Mouse (Mus musculus) forebrain, embryonic 15.5 days (tissue): ENCODE data around the gene Selenoo. TPM values are rescaled to one million over a fixed set of nuclear protein-coding genes. Genes with fewer than 3 reads are reported as not detected.

Source experiments
- ATAC-seq: fragments of 200-750 bp; cut with Nextera tagmentation; replicated peaks from 2 replicates; pipeline ENCODE4 v1.8.0; 2017; ENCODE audit warnings: mild to moderate bottlenecking, moderate TSS enrichment, moderate library complexity
- H3K27ac ChIP-seq: fragments of 300-500 bp; sonication (generic); replicated peaks from 2 replicates; pipeline ENCODE4 v1.5.1; 2015; ENCODE audit warnings: mild to moderate bottlenecking, inconsistent platforms
- H3K27me3 ChIP-seq: fragments of 300-500 bp; sonication (generic); 2 replicates; pipeline ENCODE4 v1.6.1; 2015; ENCODE audit warnings: inconsistent platforms
- H3K36me3 ChIP-seq: fragments of 300-500 bp; sonication (generic); 2 replicates; pipeline ENCODE4 v1.6.1; 2015; ENCODE audit warnings: mild to moderate bottlenecking, inconsistent platforms
- H3K4me1 ChIP-seq: fragments of 300-500 bp; sonication (generic); 2 replicates; pipeline ENCODE4 v1.6.1; 2015; ENCODE audit warnings: inconsistent platforms
- H3K4me2 ChIP-seq: fragments of 300-500 bp; sonication (generic); replicated peaks from 2 replicates; pipeline ENCODE4 v1.6.1; 2015; ENCODE audit warnings: mild to moderate bottlenecking, inconsistent platforms
- H3K4me3 ChIP-seq: fragments of 300-500 bp; sonication (generic); 2 replicates; pipeline ENCODE4 v1.5.1; 2015; ENCODE audit warnings: mild to moderate bottlenecking, inconsistent platforms
- H3K9ac ChIP-seq: fragments of 300-500 bp; sonication (generic); replicated peaks from 2 replicates; pipeline ENCODE4 v1.6.1; 2015; ENCODE audit warnings: mild to moderate bottlenecking, inconsistent platforms
- H3K9me3 ChIP-seq: fragments of 300-500 bp; sonication (generic); 2 replicates; pipeline ENCODE4 v1.6.1; 2016; ENCODE audit warnings: inconsistent platforms
- WGBS: fragments of 180-500 bp; shearing (Covaris S2); methylation state at CpG from one replicate; pipeline ENCODE4 v1.1.7; 2015; ENCODE audit warnings: mixed read lengths; 5-methylcytosine and 5-hydroxymethylcytosine counted together
- polyA plus RNA-seq: library from polyadenylated mRNA; unstranded; fragments of >200 nt; fragmentation: Nextera tagmentation; extraction: Ambion mirVana; gene quantifications from 2 replicates; pipeline ENCODE4 v1.2.1, GENCODE M21; 2015

Gene Selenoo
- polyA plus RNA-seq, 1 experiment from 2014 or later, result 26.0 TPM

DNA sequence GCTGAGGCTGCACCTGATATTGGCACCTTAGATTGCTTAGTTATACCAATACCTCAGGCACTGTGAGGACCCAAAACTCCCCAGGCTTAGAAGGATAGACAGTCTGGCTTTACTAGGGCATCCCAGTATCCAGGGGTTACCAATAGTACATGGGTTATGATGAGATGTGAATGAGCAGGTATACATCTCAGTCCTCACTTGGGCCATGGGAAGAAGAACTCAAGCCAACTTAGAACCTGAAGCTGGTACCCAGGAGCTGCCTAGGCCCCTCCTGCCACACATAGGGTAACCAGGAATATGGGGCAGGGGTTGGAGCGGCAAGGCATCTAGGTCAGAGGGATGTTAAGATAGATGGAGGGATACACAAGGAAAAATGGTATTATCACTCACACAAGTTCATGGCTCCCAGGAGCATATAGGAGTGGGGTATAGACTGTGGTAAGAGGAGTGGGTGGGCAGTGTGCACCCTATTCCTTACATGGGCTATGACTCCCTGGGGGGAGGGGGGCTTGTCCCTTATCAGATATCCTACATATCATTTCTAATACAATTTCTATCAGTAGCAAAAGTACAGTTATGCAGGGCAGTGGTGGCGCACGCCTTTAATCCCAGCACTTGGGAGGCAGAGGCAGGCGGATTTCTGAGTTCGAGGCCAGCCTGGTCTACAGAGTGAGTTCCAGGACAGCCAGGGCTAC lies 47.7 kb downstream of the Selenoo start:
- no peak for ATAC-seq

DNA sequence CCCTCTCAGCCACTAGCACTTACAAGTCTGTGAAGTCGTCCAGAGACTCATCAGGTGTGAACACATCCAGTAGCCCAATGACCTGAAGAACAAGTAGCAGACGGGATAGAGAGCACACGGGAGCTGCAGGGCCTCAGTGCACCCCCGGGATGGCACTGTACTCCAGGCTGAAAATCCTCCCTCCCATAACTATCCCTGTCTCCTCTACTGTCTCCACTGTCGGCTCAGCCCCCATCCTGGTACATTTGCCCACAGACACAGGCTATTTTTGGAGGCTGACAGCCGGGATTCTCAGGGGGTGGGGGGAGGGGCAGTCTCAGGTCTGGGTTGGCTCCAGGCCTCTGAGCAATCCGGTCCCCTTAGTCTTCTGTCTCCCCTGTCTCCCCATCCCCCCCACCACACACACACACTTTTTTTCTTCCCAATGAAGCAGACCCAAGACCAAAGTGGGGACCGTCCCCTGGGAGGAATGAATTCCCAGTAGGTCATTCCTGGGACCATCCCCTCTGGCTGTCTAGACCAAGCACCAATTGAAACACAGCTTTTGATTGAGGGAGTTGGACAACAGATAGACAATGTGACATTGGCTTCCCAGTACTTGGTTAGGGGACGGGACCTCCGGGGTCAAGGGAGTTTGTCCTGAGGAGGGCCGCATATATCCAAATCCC lies 48.6 kb downstream of the Selenoo start:
- H3K9me3 ChIP-seq, result no peaks in the 10 kb centered on the region
- no peak overlapping the region for H3K9ac ChIP-seq
- H3K27ac ChIP-seq, result no peak overlapping the region
- H3K4me3 ChIP-seq, result no peak overlapping the region
- 73% methylated on average over 11 of the region's 11 CpGs for WGBS
- H3K27me3 ChIP-seq, result peaks cover 9% of the 10 kb centered on the region; the same call in 1 of the 2 replicates
- ATAC-seq, result no peak
- no peaks in the 10 kb centered on the region for H3K36me3 ChIP-seq
- H3K4me1 ChIP-seq, result peaks cover 19% of the 10 kb centered on the region
- no peak overlapping the region for H3K4me2 ChIP-seq

More for the DNA sequence above, 47.7 kb downstream of the Selenoo start:
- no peak overlapping the region for H3K9ac ChIP-seq
- 91% methylated on average over 5 of the region's 5 CpGs for WGBS
- H3K27me3 ChIP-seq, result peaks cover 9% of the 10 kb centered on the region; the same call in 1 of the 2 replicates
- peaks cover 19% of the 10 kb centered on the region for H3K4me1 ChIP-seq
- no peak overlapping the region for H3K4me2 ChIP-seq
- no peaks in the 10 kb centered on the region for H3K36me3 ChIP-seq
- H3K27ac ChIP-seq, result no peak overlapping the region
- H3K4me3 ChIP-seq, result no peak overlapping the region
- H3K9me3 ChIP-seq, result no peaks in the 10 kb centered on the region

DNA sequence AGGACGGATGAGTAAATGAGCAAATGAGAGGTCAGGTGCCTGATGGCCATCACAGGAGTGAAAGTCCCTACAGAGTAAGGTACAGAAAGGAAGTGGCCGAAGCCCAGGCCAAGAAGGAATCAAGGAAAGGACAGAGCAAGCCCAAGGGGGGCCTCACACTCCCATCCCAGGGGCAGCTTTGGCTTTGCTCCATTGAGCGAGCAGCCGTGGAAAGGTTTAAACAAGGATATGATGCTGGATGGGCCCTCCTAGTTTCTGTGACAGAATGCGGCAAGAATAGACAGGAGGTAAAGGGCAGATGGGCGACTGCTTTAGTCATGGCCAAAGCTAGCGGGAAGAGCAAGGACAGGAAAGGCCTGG lies 49.1 kb downstream of the Selenoo start:
- ATAC-seq, result no peak
- H3K9me3 ChIP-seq, result no peaks in the 10 kb centered on the region
- 88% methylated on average over 7 of the region's 7 CpGs for WGBS

DNA sequence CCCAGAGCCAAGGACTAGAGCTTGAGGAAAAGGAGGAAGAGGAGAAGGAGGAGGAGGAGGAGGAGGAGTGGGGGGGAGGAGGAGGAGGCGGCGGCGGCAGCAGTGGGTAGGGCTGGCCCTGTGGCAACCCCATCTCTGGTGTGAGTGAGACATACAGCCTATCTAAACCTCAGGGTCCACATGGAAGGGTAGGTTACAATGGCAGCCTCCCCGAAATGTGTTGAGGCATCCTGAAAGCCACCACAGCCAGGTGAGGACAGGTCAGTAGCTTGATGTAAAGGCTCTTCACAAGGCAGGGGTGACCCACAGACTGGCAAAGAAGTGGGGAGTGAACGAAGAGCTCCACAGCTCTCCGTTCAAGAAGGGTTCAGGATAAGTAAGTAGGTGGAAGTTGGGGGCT lies 49.6 kb downstream of the Selenoo start:
- 95% methylated on average over 6 of the region's 6 CpGs for WGBS

More for the DNA sequence above, 49.1 kb downstream of the Selenoo start:
- no peak overlapping the region for H3K9ac ChIP-seq
- peaks cover 9% of the 10 kb centered on the region; the same call in 1 of the 2 replicates for H3K27me3 ChIP-seq
- peaks cover 19% of the 10 kb centered on the region for H3K4me1 ChIP-seq
- H3K4me2 ChIP-seq, result no peak overlapping the region
- H3K27ac ChIP-seq, result no peak overlapping the region
- H3K4me3 ChIP-seq, result no peak overlapping the region
- H3K36me3 ChIP-seq, result no peaks in the 10 kb centered on the region

GRCm38 (mm10) chr15:89140048-89140658 lies 51.3 kb downstream of the Selenoo start:
- under 1% methylated on average over 53 of the region's 53 CpGs for WGBS
- no peak overlapping the region for H3K27ac ChIP-seq
- H3K4me2 ChIP-seq, result peak overlapping the region; percentile 88
- peak overlapping the region; percentile 42 for H3K4me3 ChIP-seq
- peaks cover 19% of the 10 kb centered on the region for H3K4me1 ChIP-seq
- peaks cover 6% of the 10 kb centered on the region; the same call in 1 of the 2 replicates for H3K36me3 ChIP-seq
- H3K9ac ChIP-seq, result peak overlapping the region; percentile 57
- no peaks in the 10 kb centered on the region for H3K9me3 ChIP-seq
- ATAC-seq, result peak; percentile 57
- H3K27me3 ChIP-seq, result peaks cover 9% of the 10 kb centered on the region; the same call in 1 of the 2 replicates

More for the DNA sequence above, 49.6 kb downstream of the Selenoo start:
- Histone ChIP-seq H3K9me3 (no peaks in the 10 kb centered on the region), H3K4me3 (no peak overlapping the region), H3K27me3 (peaks cover 9% of the 10 kb centered on the region; the same call in 1 of the 2 replicates), H3K4me2 (no peak overlapping the region), H3K36me3 (no peaks in the 10 kb centered on the region), H3K9ac (no peak overlapping the region), H3K27ac (no peak overlapping the region), H3K4me1 (peaks cover 19% of the 10 kb centered on the region)
- no peak for ATAC-seq

- Histone ChIP-seq H3K9ac (peak within 1 kb of the TSS; percentile 57), H3K4me1 (peaks cover 19% of the 10 kb centered on the region), H3K27ac (no peak within 1 kb of the TSS), H3K36me3 (peaks cover 6% of the 10 kb centered on the region; the same call in 1 of the 2 replicates), H3K4me3 (peak within 1 kb of the TSS; percentile 42), H3K9me3 (no peaks in the 10 kb centered on the region), H3K27me3 (peaks cover 9% of the 10 kb centered on the region; the same call in 1 of the 2 replicates), H3K4me2 (peak within 1 kb of the TSS; percentile 88)
- WGBS, result 0% methylated on average over 21 of the region's 21 CpGs
- ATAC-seq, result peak; percentile 50
Measured at GRCm38 (mm10) chr15:89140659-89141252, 51.9 kb downstream of the Selenoo start, which contains the start of gene Mapk12. TSS of gene Mapk12 (minus strand) at chr15:89140703.

- peaks cover 25% of the 10 kb centered on the region for H3K4me1 ChIP-seq
- H3K9me3 ChIP-seq, result no peaks in the 10 kb centered on the region
- H3K27me3 ChIP-seq, result peaks cover 9% of the 10 kb centered on the region; the same call in 1 of the 2 replicates
- no peak overlapping the region for H3K9ac ChIP-seq
- ATAC-seq, result no peak
- H3K4me3 ChIP-seq, result no peak overlapping the region
- no peak overlapping the region for H3K27ac ChIP-seq
- 27% methylated on average over 5 of the region's 5 CpGs for WGBS
- H3K4me2 ChIP-seq, result 0 out of 2 replicates have a peak overlapping the region, but pooled peaks have one; percentile 88
- peaks cover 6% of the 10 kb centered on the region; the same call in 1 of the 2 replicates for H3K36me3 ChIP-seq
Measured at GRCm38 (mm10) chr15:89141443-89141842, 52.6 kb downstream of the Selenoo start.

DNA sequence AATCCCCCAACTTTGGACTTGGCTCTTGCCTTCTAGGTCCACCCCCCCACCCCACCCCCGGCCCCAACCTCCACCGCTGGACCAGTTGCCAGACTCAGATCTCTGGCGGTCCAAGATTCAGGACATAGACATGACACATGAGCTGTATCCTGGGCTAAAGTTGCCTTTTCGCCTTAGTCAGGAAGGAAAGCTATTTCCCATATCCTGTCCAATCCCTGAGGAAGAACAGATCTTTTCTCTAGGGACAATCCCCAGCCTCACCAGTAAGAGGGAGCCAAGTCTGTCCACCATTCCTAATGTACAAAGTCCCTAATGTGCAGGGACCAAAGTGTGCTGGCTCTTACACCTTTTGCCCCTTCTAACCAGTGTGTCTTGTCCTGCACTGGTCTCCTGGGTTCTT lies 53.0 kb downstream of the Selenoo start:
- no peak for ATAC-seq
- WGBS, result 72% methylated on average over 4 of the region's 4 CpGs
- H3K4me2 ChIP-seq, result no peak overlapping the region

GRCm38 (mm10) chr15:89143134-89143533 lies 54.2 kb downstream of the Selenoo start:
- H3K27me3 ChIP-seq, result peaks cover 9% of the 10 kb centered on the region; the same call in 1 of the 2 replicates
- no peaks in the 10 kb centered on the region for H3K9me3 ChIP-seq
- ATAC-seq, result no peak
- H3K27ac ChIP-seq, result no peak overlapping the region
- H3K4me1 ChIP-seq, result peaks cover 42% of the 10 kb centered on the region
- 93% methylated on average over 2 of the region's 2 CpGs for WGBS
- no peak overlapping the region for H3K4me2 ChIP-seq
- H3K36me3 ChIP-seq, result peaks cover 6% of the 10 kb centered on the region; the same call in 1 of the 2 replicates
- H3K9ac ChIP-seq, result no peak overlapping the region
- H3K4me3 ChIP-seq, result no peak overlapping the region

More for the DNA sequence above, 53.0 kb downstream of the Selenoo start:
- Histone ChIP-seq H3K27me3 (peaks cover 9% of the 10 kb centered on the region; the same call in 1 of the 2 replicates), H3K4me1 (peaks cover 30% of the 10 kb centered on the region), H3K4me3 (no peak overlapping the region), H3K9me3 (no peaks in the 10 kb centered on the region), H3K27ac (no peak overlapping the region), H3K9ac (no peak overlapping the region), H3K36me3 (peaks cover 6% of the 10 kb centered on the region; the same call in 1 of the 2 replicates)

DNA sequence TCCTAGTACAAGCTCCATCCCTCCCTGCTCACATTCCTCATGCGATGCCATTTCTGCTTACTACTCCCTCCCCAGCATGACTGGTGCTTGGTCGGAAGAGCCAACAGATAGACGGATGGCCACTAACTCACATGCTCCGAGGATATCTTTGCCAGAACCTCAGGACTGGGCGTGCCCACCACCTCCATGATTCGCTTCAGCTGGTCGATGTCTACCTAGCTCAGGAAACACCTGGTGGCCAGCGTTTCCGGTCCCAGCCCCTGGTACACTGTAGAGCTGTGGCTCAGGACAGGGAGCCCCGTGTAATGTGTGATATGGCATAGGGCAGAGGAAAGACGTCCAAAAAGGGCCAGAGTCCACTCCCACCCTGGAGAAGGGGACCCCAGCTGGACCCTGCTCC lies 56.1 kb downstream of the Selenoo start:
- Histone ChIP-seq H3K4me3 (no peak overlapping the region), H3K4me1 (peaks cover 47% of the 10 kb centered on the region), H3K9me3 (no peaks in the 10 kb centered on the region), H3K27me3 (peaks cover 1% of the 10 kb centered on the region; the same call in 1 of the 2 replicates), H3K36me3 (peaks cover 6% of the 10 kb centered on the region; the same call in 1 of the 2 replicates), H3K9ac (no peak overlapping the region), H3K27ac (no peak overlapping the region), H3K4me2 (no peak overlapping the region)
- 92% methylated on average over 11 of the region's 11 CpGs for WGBS
- ATAC-seq, result no peak

DNA sequence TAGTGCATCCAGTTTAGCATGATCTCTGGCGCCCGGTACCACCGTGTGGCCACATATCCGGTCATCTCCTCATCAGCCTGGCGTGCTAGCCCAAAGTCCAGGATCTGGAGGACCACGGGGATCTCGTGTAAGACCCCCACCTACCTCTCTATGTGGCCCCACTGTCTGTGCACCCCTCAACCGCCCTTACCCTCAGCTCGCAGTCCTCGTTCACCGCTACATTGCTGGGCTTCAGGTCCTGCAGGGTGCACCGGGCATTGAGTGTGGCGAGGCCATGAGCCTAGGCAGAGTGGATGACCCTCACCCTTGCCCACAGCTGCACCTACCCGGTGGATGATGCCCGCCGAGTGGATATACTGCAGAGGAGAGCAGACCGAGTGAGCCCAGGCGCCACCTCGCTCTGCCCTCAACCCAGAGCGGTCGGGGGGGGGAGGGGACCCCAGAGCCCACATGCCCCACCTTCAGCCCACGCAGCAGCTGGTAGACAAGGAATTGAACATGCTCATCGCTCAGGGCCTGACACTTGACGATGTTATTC lies 57.0 kb downstream of the Selenoo start:
- WGBS, result 82% methylated on average over 24 of the region's 24 CpGs
- ATAC-seq, result 0 out of 2 replicates have a peak, but pooled peaks have one; percentile 7
- no peak overlapping the region for H3K9ac ChIP-seq

More for the DNA sequence above, 57.0 kb downstream of the Selenoo start:
- peaks cover 42% of the 10 kb centered on the region for H3K4me1 ChIP-seq
- no peak overlapping the region for H3K27ac ChIP-seq
- no peaks in the 10 kb centered on the region for H3K9me3 ChIP-seq
- peak overlapping the region; percentile 84 for H3K4me2 ChIP-seq
- H3K36me3 ChIP-seq, result peaks cover 6% of the 10 kb centered on the region; the same call in 1 of the 2 replicates
- H3K4me3 ChIP-seq, result peak overlapping the region; percentile 78
- no peaks in the 10 kb centered on the region for H3K27me3 ChIP-seq
